Mouse (Mus musculus) heart, postnatal 0 days (tissue): ENCODE measurements at regions not wholly inside any gene's neighbourhood (a gene's known extent, or its start where the extent isn't known, plus 50 kb on each side); places are given as distances from the start of the nearest gene placed in this dataset.

Source experiments
- CTCF ChIP-seq: IDR thresholded peaks from 2 replicates; pipeline ENCODE4 v1.5.1; 2016; ENCODE audit warnings: antibody characterized with exemption, control low read depth, low read depth
- EP300 ChIP-seq: IDR thresholded peaks from 2 replicates; pipeline ENCODE4 v1.6.1; 2016; ENCODE audit warnings: antibody characterized with exemption, low read depth

DNA sequence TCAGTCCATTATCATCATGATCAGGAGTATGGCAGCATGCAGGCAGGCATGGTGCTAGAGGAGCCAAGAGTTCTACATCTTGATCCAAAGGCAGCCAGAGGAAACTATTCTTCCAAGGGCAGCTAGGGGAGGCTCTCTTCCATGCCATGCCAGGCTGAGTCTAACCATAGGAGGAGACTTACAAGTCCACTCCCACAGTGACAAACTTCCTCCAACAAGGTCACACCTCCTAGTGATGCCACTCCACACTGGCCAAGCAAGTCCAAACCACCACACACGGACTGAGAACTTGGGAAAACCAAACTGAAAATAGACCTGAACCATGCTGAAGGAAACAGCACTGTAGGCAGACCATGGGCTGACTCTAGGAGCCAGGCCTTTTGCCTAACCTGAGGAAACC, 197.4 kb downstream of the Prex1 start:
- TF ChIP-seq CTCF = no peak
- no peak for TF ChIP-seq EP300
